Mouse (Mus musculus) retina, adult 2 months (tissue): ENCODE data around the gene Usp21.
"Not testable (repeated sequence)": the region's sequence is repeated elsewhere in the genome, so short reads cannot be mapped to it uniquely, and the experiment has no call there.

Source experiments
- DNase-seq: peaks from one replicate; pipeline ENCODE4 v3.0.0-alpha.2; 2012; ENCODE audit warnings: low read depth, low spot score

Gene Usp21

GRCm38 (mm10) chr1:171245353-171245752 is 42.4 kb downstream of the Usp21 start:
- DNase-seq = no peak

DNA sequence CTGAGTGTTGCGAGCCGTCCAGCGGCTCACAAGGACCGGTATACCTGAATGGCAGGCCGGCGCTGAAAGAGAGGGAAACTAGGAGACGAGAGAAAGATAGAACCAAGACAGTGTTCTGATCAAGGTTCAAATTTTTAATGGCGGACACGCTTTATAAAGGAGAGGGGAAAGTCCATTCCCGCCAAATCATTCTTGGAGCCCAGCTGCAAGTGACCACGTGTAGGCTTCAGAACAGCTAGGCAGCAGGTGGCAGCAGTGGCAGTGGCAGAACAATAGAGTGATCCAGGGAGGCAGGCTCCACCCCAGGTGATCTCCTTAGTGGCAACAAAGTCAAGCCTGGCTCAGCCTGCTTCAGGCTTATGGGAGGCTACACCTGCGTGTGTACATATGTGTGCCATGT is 45.8 kb downstream of the Usp21 start:
- not testable (repeated sequence) for DNase-seq

- DNase-seq = no peak
Observed at GRCm38 (mm10) chr1:171240911-171241310, 46.9 kb downstream of the Usp21 start.

GRCm38 (mm10) chr1:171239992-171240744 is 47.6 kb downstream of the Usp21 start:
- DNase-seq = no peak

- DNase-seq = peak; percentile 62
Observed at GRCm38 (mm10) chr1:171238463-171238862, 49.3 kb downstream of the Usp21 start.

- DNase-seq = peak; percentile 61
Observed at GRCm38 (mm10) chr1:171237438-171237837, 50.4 kb downstream of the Usp21 start.

DNA sequence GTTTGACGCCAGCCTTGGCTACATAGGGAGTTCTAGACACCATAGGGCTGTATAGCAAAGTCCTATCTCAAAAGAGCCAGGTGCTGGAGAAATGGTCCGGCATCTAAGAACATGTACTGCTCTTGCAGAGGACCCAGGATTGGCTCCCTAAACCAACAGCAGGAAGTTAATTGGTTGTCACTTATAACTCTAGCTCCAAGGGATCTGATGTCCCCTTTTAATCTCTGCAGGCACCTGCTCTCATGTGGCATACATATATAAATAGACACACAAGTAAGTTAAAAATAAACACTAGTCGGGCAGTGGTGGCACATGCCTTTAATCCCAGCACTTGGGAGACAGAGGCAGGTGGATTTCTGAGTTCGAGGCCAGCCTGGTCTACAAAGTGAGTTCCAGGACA is 52.0 kb downstream of the Usp21 start:
- DNase-seq = no peak

DNA sequence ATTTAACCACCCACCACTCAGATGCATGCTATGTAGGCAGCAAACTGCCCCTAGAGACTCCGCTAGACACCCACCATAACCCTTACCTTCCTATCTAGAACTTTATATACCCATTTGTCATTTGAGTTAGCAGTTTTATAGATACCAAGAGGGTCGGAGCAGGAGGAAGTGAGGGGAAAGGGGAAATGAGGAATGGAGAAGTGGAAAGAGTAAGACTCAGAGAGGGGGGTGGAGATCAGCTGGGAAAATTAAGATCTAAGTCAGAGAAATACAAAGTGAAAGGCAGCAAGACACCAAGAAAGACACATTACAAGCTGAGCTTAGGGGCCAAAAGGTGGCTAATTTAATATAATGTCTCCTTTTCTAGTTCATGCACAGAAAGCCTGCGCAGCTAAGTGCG is 53.3 kb downstream of the Usp21 start:
- no peak for DNase-seq

GRCm38 (mm10) chr1:171234126-171234525 is 53.7 kb downstream of the Usp21 start, which contains the start of gene Fcer1g:
TSS of gene Fcer1g (minus strand) at chr1:171234365.
- no peak for DNase-seq

DNA sequence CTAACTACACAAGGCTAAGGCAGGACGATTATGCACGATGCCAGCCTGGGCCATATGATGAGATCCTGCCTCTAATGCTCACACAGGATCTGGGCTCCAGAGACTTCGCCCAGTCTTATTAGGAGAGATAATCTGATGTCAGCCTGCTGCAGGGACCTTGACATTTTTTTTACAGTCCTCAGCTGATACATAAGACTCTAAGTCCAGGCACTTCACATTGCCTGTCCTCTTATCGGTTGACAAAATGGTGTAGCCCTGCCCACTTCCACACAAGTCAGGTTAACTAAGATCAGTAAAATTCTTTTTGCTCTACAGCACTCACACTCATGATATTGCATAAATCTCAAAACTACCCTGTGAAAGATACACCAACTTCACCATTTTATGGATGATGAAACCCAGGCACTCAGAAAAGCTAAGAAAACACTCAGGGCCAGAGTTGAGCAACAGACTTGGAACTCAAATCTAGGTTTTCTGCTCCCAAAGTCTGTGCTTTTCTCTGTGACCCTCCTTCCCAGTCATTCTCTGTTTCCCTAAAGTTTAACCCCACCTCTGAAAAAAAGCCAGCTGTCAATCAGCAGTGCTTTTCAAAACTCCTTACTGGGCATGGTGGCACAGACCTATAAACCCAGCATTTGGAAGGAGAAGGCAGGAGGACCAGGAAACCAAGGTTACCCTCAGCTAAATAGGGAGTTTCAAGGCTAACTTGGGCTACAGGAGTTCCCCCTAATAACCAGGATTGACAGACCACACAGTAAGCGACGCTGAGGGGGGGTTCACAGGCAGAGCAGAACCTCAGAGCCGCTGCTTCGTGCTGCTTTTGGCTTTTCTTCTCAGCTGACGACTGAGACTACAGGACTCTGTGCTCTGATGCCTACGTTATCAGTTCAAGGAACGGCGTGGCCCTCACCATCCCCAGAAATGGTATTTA is 54.7 kb downstream of the Usp21 start:
- DNase-seq = no peak

DNA sequence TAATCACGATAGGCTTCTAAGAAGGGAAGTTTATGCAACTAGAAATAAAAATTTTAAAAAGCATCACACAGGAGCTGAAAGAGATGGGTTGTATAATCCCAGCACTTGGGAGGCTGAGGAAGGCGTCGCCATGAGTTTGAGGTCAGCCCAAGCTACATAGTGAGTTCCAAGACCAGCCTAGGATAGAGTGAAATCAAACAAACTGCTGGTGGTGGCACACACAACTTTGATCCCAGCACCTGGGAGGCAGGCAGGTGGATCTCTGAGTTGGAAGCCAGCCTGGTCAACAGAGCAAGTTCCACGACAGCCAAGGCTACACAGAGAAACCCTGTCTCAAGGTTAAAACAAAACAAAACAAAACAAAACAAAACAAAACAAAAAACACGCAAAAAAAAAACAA is 55.4 kb downstream of the Usp21 start:
- DNase-seq = no peak
